Mouse (Mus musculus) G1E (cell line): ENCODE results near the gene Ttc7. TPM values are rescaled to one million over a fixed set of nuclear protein-coding genes. Genes with fewer than 3 reads are reported as not detected.

Experiments
- ATAC-seq: 2 replicates; pipeline ENCODE4 v1.8.0; 2016; ENCODE audit warnings: mild to moderate bottlenecking; ENCODE audit not compliant: insufficient number of reproducible peaks, poor library complexity, low FRiP score, severe bottlenecking; ENCODE audit errors: extremely low read depth
- DNase-seq: peaks from one replicate; pipeline ENCODE4 v3.0.0; 2012; ENCODE audit warnings: low spot score
- H3K27me3 ChIP-seq: 2 replicates; pipeline ENCODE4 v1.6.1; 2012; ENCODE audit warnings: mild to moderate bottlenecking, low read length, inconsistent platforms; ENCODE audit not compliant: insufficient read depth
- H3K36me3 ChIP-seq: replicated peaks from 2 replicates; pipeline ENCODE3; 2012; ENCODE audit warnings: mild to moderate bottlenecking, inconsistent platforms
- H3K4me1 ChIP-seq: 2 replicates; pipeline ENCODE4 v1.6.1; 2012; ENCODE audit warnings: low read depth, low read length, inconsistent platforms, mixed read lengths; ENCODE audit not compliant: insufficient read depth
- H3K4me3 ChIP-seq: 2 replicates; pipeline ENCODE4 v1.5.1; 2012; ENCODE audit warnings: low read depth, mild to moderate bottlenecking, inconsistent platforms, low read length, moderate library complexity, mixed read lengths
- H3K9me3 ChIP-seq: replicated peaks from 2 replicates; pipeline ENCODE4 v1.6.1; 2012; ENCODE audit warnings: inconsistent platforms
- CTCF ChIP-seq: IDR thresholded peaks from 2 replicates; pipeline ENCODE4 v1.5.1; 2012; ENCODE audit warnings: low read depth, low read length, inconsistent platforms, mixed read lengths
- GATA1 ChIP-seq: IDR thresholded peaks from 2 replicates; pipeline ENCODE4 v1.6.1; 2012; ENCODE audit warnings: borderline replicate concordance, low read length, inconsistent platforms, mixed read lengths
- GATA2 ChIP-seq: IDR thresholded peaks from 2 replicates; pipeline ENCODE4 v1.6.1; 2012; ENCODE audit warnings: low read depth, low read length, inconsistent platforms, borderline replicate concordance
- POLR2AphosphoS5 ChIP-seq: IDR thresholded peaks from 2 replicates; pipeline ENCODE4 v1.6.1; 2012; ENCODE audit warnings: low read depth, low read length, inconsistent platforms; ENCODE audit not compliant: insufficient replicate concordance
- TAL1 ChIP-seq: conservative IDR thresholded peaks from 2 replicates; pipeline ENCODE4 v1.6.1; 2012; ENCODE audit warnings: low read depth, low read length, inconsistent platforms, mixed read lengths
- polyA plus RNA-seq: library from polyadenylated mRNA; stranded (reverse); fragments of >175 nt; gene quantifications from 2 replicates; pipeline ENCODE4 v1.2.3, GENCODE M21; 2012
- total RNA-seq, 2 experiments: library from RNA; stranded (forward) in 1 of 2; stranded (reverse) in 1 of 2; fragments of 200-1000 nt in 1 of 2; fragments of >200 nt in 1 of 2; fragmentation: Nextera tagmentation in 1 of 2; gene quantifications; 2 replicates each; pipeline ENCODE4 v1.2.3; 2014 to 2017

The Ttc7 gene
- total and polyA plus RNA-seq, 3 experiments = 19.6 to 43.5 (median 34.8) TPM

DNA sequence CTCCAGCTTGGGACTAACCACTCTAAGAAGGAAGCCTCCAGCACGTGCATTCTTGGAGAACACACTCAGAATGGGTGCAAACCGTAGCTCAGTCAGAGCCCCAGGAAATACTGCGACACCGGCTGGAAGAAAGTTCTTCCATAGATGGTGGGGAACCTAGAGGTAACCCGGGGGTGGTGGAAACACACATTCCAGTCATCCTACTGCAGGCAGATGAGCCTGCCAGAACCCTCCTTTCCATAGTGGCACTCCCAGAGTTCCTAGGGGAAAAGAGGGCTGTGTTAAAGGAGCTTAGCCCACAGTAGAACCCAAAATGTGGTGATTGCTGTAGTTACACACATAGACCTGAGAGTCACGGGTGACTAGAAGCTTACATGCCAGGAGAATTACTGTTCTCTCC lies 50.2 kb downstream of the Ttc7 start:
- H3K27me3 ChIP-seq = no peaks in the 10 kb centered on the region
- peaks cover 99% of the 10 kb centered on the region for H3K36me3 ChIP-seq
- no peak for ATAC-seq
- no peaks in the 10 kb centered on the region for H3K9me3 ChIP-seq
- TF ChIP-seq CTCF (no peak), POLR2AphosphoS5 (no peak), GATA1 (no peak), GATA2 (no peak), TAL1 (no peak)
- no peak overlapping the region for H3K4me3 ChIP-seq
- DNase-seq = no peak
- no peaks in the 10 kb centered on the region for H3K4me1 ChIP-seq

DNA sequence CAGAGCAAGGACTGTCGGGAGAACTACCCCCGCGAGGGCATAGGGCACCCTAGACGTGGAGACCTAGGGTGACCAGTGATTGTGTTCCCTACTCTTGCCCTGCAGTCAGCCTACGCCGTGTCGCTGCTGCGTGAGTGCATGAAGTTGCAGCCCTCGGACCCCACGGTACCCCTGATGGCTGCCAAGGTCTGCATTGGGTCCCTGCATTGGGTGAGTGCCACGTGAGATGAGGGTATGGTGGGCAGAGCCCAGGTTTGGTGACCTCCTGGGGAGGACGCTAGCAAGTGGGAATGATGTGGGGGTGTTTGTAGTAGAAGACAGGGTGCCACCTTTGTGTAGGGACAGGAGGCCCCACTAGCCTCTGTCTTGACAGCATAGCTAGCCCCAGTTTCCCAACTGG lies 51.5 kb downstream of the Ttc7 start:
- no peaks in the 10 kb centered on the region for H3K4me1 ChIP-seq
- no peak for ATAC-seq
- TF ChIP-seq GATA2 (no peak), POLR2AphosphoS5 (no peak), GATA1 (no peak), TAL1 (no peak), CTCF (no peak)
- no peaks in the 10 kb centered on the region for H3K9me3 ChIP-seq
- peaks cover 100% of the 10 kb centered on the region for H3K36me3 ChIP-seq
- no peaks in the 10 kb centered on the region for H3K27me3 ChIP-seq
- no peak overlapping the region for H3K4me3 ChIP-seq
- no peak for DNase-seq

DNA sequence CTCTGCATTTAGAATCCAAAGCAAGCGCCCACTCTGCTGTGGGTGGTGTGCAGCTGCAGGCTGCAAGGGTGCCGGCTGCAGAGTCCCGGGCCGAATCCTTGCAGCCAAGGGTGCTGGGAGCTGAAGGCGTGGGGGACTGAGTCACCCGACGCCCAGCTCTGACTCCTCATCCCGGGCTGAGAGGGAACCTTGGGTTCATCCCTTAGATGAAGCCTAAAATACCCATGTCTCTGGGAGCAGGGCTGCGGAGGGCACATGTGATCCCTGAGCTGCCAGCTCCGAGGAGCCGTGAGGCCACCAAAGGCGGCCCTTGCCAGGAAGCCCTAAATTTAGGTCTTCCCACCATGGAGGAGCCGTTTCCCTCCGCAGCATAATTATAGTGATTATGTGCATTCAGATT lies 52.5 kb downstream of the Ttc7 start:
- Histone ChIP-seq H3K9me3 (no peaks in the 10 kb centered on the region), H3K4me1 (no peaks in the 10 kb centered on the region), H3K27me3 (no peaks in the 10 kb centered on the region), H3K4me3 (no peak overlapping the region), H3K36me3 (peaks cover 100% of the 10 kb centered on the region)
- DNase-seq = no peak
- no peak for ATAC-seq
- TF ChIP-seq CTCF (no peak), GATA1 (no peak), POLR2AphosphoS5 (no peak), GATA2 (no peak), TAL1 (no peak)

DNA sequence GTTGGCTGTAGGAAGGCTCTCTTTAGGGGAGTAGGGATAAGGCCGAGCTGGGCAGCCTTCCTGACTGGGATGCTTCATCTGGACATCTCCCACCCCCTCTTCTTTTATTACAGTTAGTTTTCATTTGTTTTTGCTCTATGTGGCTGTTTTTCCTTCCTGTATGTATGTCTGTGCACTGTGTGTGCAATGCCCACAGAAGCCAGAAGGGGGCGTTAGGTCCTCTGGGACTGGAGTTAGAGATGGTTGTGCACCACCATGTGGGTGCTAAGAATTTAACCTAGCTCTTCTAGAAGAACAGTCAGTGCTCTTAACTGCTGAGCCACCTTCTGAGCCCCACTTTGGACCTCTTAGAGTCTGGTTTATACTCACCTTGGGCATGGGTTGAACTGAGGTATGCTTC lies 53.0 kb downstream of the Ttc7 start:
- H3K9me3 ChIP-seq = no peaks in the 10 kb centered on the region
- H3K4me3 ChIP-seq = no peak overlapping the region
- DNase-seq = no peak
- no peak for ATAC-seq
- no peak for TF ChIP-seq TAL1
- no peak for TF ChIP-seq GATA1
- TF ChIP-seq GATA2 = no peak
- TF ChIP-seq POLR2AphosphoS5 = no peak
- TF ChIP-seq CTCF = no peak
- H3K4me1 ChIP-seq = no peaks in the 10 kb centered on the region
- H3K27me3 ChIP-seq = no peaks in the 10 kb centered on the region
- H3K36me3 ChIP-seq = peaks cover 100% of the 10 kb centered on the region

DNA sequence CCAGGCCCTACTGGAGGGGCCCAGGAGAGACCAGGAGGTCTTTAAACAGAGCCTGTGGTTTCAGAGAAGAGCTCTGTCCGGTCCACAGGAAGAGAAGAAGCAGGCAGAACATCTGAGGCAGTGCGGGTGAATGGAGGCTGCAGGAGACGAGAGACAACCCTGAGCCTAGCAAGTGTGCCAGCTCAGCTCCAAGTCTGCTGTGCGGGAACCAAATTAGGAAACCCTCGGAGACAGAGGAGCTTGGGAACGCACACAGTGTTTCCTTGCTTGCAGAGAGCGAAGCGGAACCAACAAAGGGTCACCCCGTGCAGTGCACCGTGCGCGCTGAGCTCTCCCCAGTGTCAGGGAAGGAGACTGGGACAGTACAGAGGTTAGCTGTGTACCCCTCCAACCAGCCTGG lies 54.2 kb downstream of the Ttc7 start:
- TF ChIP-seq CTCF (no peak), GATA1 (no peak), POLR2AphosphoS5 (no peak), GATA2 (no peak), TAL1 (no peak)

DNA sequence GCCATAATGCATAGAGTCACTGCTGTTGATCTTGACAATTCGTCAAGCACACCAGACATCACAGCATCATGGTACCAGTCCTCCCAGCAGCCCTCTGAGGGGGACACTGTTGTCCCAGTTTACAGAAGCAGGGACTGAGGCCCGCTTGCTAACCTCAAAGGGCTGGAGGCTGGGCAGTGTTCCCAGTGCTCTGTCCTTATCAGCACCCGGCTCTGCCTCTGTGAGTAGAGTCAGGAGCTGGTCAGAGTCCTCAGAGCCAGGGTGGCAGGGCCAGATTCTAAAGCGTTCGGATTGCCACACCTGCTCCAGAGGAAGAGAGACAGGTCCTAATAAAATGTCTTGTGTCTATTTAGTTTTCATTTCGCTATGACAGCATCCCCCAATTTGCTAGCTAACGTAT lies 55.0 kb downstream of the Ttc7 start:
- TF ChIP-seq TAL1 (no peak), CTCF (no peak)
- no peaks in the 10 kb centered on the region for H3K9me3 ChIP-seq
- peaks cover 100% of the 10 kb centered on the region for H3K36me3 ChIP-seq
- no peak overlapping the region for H3K4me3 ChIP-seq
- no peaks in the 10 kb centered on the region for H3K4me1 ChIP-seq
- no peak for ATAC-seq
- H3K27me3 ChIP-seq = no peaks in the 10 kb centered on the region
- no peak for DNase-seq

More for the DNA sequence above, 54.2 kb downstream of the Ttc7 start:
- ATAC-seq (no peak), DNase-seq (no peak)
- H3K27me3 ChIP-seq = no peaks in the 10 kb centered on the region
- H3K9me3 ChIP-seq = no peaks in the 10 kb centered on the region
- H3K4me3 ChIP-seq = no peak overlapping the region
- no peaks in the 10 kb centered on the region for H3K4me1 ChIP-seq
- peaks cover 100% of the 10 kb centered on the region for H3K36me3 ChIP-seq

DNA sequence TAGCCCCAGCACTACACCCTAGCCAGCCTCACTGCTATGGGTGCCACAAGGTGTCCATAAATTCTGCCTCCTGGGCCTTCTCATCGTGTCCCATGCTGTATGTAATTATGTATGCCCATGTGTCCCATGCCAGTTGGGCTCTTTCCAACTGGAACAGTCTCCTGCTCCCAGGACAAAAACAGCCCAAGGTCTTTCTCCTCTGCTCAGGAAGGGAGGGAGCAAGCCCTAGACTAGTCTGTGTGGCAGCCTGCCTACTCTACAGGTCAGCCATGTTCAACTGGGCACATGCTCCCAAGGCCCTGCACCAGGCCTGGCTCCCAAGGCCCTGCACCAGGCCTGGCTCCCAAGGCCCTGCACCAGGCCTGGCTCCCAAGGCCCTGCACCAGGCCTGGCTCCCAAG lies 56.4 kb downstream of the Ttc7 start:
- no peaks in the 10 kb centered on the region for H3K27me3 ChIP-seq
- TF ChIP-seq TAL1 = no peak
- no peak for TF ChIP-seq CTCF
- TF ChIP-seq POLR2AphosphoS5 = no peak
- TF ChIP-seq GATA2 = no peak
- TF ChIP-seq GATA1 = no peak
- H3K9me3 ChIP-seq = no peaks in the 10 kb centered on the region
- no peak overlapping the region for H3K4me3 ChIP-seq
- no peaks in the 10 kb centered on the region for H3K4me1 ChIP-seq
- ATAC-seq = no peak
- H3K36me3 ChIP-seq = peaks cover 100% of the 10 kb centered on the region
- DNase-seq = no peak
